Mouse (Mus musculus): Measurements from ENCODE around the gene Lamb1.

DNA sequence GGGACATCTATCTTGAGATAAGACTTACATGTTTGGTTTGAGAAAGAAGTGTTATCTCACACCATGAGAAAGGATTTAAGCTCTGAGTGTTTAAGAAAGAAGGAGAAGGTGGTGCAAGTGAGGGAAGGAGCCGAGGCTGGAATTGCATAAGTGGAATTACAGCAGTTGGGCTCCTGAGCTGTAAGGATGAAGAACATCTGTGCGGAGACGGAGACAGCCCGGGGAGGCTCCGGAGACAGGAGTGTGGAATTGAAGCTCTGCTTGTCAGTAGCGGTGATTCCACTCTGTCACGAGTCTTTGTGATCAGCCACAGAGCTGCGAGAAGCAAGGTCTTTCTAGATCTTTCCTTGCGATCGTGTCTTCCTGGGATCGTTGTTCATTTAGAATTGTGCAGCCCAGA, 30.0 kb downstream of the Lamb1 start:
- TF ChIP-seq CTCF (IDR thresholded peaks at IDR 0.05; ENCODE audit: low read depth) (no peak), EP300 (optimal IDR thresholded peaks at IDR 0.05) (no peak)

All from stomach, postnatal 0 days (tissue).